Mouse (Mus musculus): ENCODE measurements around the gene Il31ra.

GRCm38 (mm10) chr13:112536611-112537010 lies 57.5 kb downstream of the Il31ra start:
- TF ChIP-seq CTCF (IDR thresholded peaks at IDR 0.05; ENCODE audit: low read depth) (no peak), EP300 (IDR thresholded peaks at IDR 0.05; ENCODE audit: low read depth) (no peak)

Measured in heart, postnatal 0 days (tissue).